Mouse (Mus musculus) retina, embryonic 14.5 days (tissue): ENCODE results near the gene Slc25a29.
"Not testable (repeated sequence)": the region's sequence is repeated elsewhere in the genome, so short reads cannot be mapped to it uniquely, and the experiment has no call there.

Experiments used
- DNase-seq: peaks from one replicate; pipeline ENCODE4 v3.0.0-alpha.2; 2015; ENCODE audit warnings: low spot score

Slc25a29 gene

DNA sequence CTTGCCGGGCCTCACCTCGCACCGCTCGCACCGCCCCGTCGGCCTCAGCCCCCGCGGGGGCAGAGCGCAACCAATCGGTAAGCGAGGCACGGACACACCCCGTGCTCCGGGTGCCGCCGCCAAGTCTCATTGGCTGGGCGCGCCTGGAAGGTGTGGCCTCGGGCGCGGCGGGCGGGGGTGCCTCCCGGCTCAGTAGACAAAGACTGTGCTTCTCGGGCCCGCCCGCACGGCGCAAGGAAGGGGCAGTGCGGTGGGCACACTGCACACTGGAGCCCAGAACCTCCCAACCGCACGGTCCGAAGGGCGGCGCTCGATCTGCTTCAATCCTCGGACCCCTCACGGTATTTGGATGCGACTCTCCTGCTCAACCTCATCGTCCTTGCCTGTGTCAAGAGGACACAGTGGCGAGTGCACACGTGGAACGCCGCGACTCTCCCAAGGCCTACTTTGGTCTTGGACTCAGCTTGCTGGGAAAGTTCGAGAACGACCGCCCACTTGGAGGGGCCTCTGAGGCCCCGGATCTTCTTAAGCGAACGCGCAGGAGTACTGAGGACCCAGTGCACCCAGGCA is at the start of gene Slc25a29, which contains the start of gene Slc25a47:
Gene Slc25a29, minus strand, starts transcription at position 44 of the 570 bp plus-strand sequence.
Gene Slc25a47, plus strand, starts transcription at position 207 of the 570 bp plus-strand sequence.
- DNase-seq, result peak; percentile 96

DNA sequence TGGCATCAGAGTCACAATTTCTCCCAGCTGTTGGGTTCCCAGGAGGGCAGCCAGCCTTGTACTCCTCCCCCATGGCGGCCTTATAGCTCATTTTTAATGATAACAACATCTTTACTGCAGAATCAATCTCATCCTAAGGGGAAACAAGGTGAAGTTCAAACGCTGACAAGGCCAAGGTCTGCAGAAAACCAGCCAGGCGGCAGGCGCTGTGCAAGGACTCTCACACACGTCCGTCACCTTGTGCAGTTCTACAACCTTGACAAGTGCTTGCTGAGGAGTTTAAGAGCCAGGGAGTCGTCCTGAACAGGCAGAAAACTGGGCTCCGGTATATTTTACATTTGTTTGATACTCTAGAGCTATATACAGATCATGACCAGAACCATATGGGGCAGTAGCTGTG is 47.1 kb upstream of the Slc25a29 start:
- no peak for DNase-seq

DNA sequence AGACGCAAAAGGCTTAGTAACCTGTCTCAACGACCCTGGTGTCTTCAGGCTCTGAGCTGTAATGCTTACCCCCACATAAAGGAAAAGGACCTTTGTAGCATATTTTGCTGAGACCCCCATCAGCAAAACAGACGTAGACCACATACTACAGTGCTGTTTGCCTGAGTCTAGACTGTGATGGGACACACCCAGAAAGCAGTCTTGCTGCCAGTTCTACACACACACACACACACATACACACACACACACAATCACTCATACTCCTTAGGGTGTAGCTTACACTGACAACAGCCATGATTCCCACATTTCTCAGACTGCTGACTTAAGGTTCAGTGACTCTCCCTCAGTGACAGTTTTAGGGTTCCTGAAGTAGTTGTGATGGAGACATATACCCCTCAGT is 45.5 kb upstream of the Slc25a29 start:
- DNase-seq, result no peak

- DNase-seq, result no peak
Measured at GRCm38 (mm10) chr12:108880606-108881005, 44.9 kb upstream of the Slc25a29 start.

DNA sequence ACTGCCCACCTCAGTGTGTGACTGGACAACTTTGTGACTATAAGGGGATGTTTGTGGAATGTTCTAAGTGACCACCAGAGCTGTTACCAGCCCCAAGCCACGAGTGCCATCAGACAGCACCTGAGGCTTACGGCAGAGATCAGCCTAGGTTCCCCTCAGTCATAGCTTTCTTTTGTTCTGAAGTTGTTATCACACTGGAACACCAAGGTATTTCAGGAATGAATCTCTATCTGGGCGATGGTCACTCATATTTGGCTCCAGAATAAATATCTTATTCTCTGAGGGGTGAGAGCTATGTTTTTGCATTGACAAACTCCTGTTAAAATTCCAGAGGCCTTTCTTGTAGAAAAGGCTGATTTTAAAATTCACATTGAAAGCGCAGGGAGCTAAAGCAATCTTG is 43.5 kb upstream of the Slc25a29 start:
- DNase-seq, result no peak

GRCm38 (mm10) chr12:108873122-108873521 is 37.4 kb upstream of the Slc25a29 start:
- DNase-seq, result no peak

DNA sequence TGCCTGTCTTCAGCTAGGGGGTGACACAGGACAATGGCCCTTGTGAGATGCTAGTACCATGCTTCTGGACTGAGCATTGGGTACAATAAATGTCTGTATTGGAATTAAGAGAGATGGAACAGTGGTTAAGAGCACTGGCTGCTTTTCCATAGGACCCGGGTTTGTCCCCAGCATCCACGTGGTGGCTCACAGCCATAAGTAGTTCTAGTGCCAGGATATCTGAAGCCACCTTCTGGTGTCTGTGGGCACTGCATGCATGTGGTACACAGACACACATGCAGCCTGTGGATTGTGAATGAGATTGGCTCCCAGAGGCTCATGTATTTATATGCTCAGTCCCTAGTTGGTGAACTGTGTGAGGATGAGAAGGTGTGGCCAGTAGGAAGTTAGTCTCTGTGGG is 33.9 kb upstream of the Slc25a29 start:
- DNase-seq, result peak; percentile 23

GRCm38 (mm10) chr12:108865007-108865494 is 29.4 kb upstream of the Slc25a29 start:
- no peak for DNase-seq

GRCm38 (mm10) chr12:108858486-108858885 is 22.8 kb upstream of the Slc25a29 start:
- DNase-seq, result no peak

DNA sequence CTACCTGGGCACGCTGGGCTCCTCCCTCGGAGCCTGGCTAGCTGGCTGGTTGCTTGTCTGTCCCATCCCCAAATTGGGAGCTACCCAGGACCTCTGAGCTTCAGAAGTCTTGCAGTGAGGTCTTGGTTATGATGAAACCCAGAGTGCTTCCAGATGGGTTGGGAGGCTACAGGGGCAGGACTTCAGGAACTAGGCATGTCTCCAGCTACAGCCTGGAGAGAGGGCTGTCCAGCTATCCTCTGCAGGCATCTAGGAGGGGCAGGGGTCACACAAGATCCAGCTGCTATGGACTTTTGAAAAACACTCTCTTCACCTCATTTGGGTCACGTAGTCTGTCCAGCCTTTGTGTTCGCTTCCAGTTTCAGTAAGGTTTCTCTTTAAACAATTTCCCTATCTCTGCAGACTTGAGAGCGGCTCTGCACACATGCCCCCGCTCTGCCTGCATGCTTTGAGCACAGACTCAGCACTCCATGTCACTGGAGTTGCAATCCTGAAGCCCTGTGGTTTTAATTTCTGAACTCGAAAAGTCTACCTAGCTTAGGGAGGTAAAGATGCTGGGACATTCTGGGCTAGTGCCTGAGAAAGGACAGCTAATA is 22.0 kb upstream of the Slc25a29 start:
- DNase-seq, result no peak

- no peak for DNase-seq
Measured at GRCm38 (mm10) chr12:108857109-108857508, 21.4 kb upstream of the Slc25a29 start.

DNA sequence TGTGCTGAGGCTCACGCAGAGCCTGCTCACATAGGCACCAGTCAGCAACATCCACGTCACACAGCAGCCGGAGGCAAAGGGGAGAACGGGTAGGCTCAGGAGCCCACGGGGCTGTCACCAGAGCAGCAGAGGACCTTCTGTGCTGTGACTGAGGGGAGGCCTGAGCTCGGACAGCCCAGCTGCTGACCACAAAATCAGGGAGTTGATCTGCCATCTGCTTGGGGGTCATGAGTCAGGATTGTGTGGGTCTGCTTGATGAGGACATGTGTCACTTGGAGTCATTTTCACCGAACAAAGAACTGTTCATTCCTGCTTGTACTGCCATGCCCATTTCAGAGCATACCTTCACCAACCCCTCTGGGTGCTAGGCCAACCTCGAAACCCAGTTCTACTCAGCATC is 20.5 kb upstream of the Slc25a29 start:
- no peak for DNase-seq

DNA sequence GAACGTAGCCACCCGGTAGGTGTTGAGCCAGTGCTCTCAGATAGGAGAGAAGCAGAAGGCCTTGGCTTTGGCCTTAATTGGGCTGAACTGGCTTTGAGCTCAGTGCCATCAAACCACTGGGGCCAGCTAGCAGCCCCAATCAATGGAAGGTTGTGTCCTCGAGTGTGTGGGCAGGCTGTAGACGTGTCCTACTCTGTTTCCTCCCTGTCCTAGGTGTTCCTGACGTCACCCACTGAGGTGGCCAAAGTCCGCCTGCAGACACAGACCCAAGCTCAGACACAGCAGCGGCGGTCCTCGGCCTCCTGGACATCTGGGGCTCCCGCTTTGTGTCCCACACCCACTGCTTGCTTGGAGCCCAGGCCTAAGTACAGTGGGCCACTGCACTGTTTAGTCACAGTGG is 19.4 kb upstream of the Slc25a29 start:
- DNase-seq, result no peak

GRCm38 (mm10) chr12:108852822-108853221 is 17.1 kb upstream of the Slc25a29 start:
- DNase-seq, result no peak

DNA sequence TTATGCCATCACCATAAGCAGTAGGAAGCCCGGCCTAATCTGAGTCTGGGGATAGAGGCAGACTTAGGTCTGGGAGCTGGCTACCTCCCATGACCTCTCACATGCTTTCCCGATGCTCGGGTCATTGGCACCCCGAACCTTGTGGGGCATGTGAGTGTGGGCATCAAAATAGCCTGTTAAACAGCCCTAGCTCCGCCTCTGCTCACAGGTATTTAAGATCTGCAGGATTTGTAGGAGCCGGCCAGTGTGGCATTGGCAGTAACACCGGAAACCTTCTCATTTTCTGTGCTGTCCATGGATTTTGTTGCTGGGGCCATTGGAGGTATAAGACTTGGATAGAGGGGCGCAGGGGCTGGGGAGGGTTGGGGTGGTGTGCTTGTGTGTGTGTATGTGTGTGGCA is 15.2 kb upstream of the Slc25a29 start:
- no peak for DNase-seq

- DNase-seq, result no peak
Measured at GRCm38 (mm10) chr12:108850129-108850528, 14.4 kb upstream of the Slc25a29 start.

- DNase-seq, result no peak
Measured at GRCm38 (mm10) chr12:108849488-108850022, 13.9 kb upstream of the Slc25a29 start.

- DNase-seq, result not testable (repeated sequence)
Measured at GRCm38 (mm10) chr12:108848033-108848432, 12.3 kb upstream of the Slc25a29 start.

- DNase-seq, result no peak
Measured at GRCm38 (mm10) chr12:108842663-108843062, 7.0 kb upstream of the Slc25a29 start.

- no peak for DNase-seq
Measured at GRCm38 (mm10) chr12:108841181-108841580, 5.5 kb upstream of the Slc25a29 start.

GRCm38 (mm10) chr12:108836722-108837121 is 1.0 kb upstream of the Slc25a29 start:
- no peak for DNase-seq

DNA sequence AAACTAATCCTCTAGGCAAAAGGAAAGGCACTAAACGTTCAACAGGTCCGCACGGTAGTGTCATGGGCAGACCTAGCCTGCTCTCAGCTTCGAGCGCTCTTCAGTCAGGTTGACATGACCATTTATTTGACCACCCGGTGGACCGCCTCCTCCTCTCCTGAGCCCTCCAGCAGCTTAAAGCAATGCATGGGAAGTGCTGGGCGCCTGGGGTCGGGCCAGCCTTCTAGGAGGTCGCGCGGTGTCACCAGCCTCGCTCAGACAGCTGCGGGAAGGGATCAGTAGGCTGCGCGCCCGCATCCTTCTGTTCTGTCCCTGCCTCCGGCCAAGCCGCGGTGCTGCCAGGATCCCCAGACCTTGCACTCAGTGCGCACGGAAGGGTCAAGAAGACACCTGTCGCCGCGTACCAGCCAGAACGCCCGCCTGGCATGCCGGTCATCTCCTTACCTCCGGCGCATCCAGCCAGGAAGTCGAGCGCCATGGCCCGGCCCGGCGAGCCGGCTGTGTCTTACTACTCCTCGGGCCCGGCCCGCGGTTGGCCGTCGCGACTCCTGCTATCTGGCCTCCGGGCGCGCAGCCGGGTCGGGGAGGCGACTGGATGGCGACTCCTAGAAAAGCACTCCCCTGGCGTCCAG is 359 bp downstream of the Slc25a29 start:
- peak; percentile 33 for DNase-seq

DNA sequence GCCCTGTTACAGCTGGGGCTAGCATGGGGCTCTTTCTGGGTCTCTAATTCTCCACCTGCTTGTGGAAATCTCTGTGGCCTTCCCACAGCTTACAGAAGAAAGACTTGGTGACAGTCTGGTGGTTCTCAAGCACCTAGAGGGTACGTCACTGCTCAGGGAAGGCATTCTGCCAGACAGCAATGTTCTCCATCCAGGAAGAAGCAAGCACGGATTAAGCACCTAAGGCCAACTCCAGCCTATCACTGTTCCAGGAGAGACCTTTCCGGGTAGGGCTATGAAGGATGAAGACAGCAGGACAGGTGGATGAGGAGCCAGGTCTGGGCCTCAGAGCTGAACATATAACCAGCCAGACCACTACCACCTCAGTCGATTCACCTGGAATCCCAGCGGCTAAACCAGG is 897 bp downstream of the Slc25a29 start:
- no peak for DNase-seq
